Mouse (Mus musculus) layer of hippocampus, adult 11-12 months (tissue): Measurements from ENCODE around the gene Wdr82.

ENCODE experiments used
- DNase-seq: peaks from one replicate; pipeline ENCODE4 v3.0.0; 2022; ENCODE audit warnings: low spot score

The Wdr82 gene

DNA sequence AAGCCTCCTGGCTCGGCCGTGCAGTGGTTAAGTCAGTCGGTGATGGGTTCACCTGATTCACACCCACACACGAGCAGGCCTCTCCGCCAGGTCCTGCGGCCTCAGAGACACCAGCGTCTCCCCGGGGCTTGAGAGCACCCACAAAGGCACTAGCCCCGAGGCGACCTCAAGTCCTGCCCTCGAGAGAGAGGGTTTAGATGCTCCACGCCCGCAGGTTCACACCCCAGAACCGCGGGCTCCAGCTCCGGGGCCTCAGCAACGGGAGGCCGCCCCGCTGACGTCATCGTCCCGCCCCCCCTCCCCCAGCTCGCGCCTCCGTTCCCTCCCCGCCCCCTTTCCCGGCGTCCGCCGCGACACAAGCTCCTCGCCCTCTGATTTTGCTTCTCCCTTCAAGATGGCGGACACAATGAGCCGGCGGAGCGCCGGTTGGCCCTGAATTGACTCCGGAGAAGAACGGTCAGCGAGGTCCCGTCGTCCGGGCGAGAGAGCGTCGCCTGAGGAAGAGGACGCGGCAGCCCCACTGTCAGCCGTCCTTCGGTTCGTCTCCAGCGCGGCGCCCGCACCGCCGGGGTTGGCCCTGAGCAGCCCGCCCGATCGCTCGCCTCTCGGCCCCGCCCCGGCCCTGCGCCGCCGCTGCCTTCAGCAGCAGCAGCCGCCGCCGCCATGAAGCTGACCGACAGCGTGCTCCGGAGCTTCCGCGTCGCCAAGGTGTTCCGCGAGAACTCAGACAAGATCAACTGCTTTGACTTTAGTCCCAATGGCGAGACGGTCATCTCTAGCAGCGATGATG lies at the start of gene Wdr82:
TSS of gene Wdr82 (plus strand) at position 373 of the 790 bp plus-strand sequence.
- DNase-seq: peak; percentile 87

DNA sequence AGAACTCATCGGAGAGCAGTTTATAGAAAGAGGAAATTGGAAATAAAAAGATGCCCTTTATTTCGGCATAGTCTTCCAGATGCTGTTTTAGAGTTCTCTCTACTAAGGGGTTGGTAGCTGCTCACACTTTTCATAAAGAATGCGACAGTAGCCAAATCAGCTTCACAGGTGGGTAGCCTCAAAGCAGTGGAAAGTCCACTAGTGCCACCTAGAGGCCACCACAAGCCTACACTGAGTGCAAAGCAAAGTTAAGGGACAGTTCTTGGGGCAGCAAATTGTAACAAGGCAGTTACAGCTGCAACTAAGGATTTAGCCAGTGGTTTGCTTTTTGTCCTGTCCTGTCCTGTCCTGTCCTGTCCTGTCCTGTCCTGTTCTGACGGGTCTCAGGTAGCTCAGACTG lies 47.1 kb upstream of the Wdr82 start:
- DNase-seq: peak; percentile 48

DNA sequence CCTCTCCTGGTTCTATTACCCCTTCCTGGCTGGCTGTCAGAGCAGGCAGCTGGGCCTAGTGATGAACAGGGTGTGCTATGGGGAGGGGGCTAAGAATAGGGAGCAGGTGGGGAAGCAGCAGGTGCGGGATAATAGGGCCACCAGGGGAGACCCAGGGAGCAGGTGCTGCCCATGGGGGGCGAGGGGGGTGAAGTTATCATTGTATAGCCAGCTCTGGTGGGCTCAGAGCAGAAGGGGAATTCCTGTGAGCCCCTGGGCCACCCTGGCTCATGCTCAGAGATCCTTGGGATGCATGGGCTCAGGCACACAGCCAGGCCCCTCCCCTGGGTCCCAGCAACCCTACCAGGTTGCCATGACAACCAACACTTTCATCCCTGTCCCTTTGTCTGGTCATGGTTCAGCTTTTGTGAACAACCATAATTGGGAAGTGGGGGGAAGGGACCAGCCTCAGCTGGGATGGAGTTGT lies 43.9 kb upstream of the Wdr82 start:
- DNase-seq: no peak

DNA sequence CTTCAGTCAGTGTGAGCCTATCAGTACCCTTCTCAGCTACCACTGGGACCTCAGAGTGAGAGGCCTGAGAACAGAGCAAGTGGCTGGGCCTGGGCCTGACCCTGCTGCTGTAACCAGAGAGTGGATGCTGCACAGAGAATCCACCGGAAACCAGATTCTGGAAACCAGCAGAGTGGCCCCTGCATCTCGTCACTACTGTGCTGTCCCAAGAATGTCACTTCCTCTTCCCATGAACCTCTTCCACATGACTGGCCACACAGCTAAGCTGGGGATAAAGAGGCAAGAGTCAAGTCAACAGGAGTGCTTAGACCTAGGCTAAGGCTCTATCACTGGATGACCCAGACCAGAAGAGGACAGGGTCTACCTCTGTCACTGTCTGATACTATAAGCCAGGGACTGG lies 41.7 kb upstream of the Wdr82 start:
- DNase-seq: no peak

DNA sequence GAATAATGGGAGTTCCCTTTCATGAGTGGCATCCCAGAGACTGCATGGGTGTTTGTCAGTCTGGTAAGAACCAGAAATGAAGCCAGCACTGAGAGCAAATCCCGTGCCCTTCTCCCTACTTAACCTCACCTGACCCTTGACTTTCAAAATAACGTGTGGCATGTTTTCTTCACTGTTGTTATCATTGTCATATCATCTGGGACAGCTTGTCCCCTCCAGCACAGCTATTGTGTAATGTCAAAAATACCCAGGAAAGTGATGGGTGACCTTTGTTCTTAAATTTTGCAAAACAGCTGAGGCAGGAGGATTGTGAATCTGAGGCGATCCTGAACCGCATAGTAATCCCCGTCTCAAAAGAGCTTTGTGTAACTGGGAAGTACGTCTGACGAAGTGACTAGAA lies 40.5 kb upstream of the Wdr82 start:
- DNase-seq: no peak

DNA sequence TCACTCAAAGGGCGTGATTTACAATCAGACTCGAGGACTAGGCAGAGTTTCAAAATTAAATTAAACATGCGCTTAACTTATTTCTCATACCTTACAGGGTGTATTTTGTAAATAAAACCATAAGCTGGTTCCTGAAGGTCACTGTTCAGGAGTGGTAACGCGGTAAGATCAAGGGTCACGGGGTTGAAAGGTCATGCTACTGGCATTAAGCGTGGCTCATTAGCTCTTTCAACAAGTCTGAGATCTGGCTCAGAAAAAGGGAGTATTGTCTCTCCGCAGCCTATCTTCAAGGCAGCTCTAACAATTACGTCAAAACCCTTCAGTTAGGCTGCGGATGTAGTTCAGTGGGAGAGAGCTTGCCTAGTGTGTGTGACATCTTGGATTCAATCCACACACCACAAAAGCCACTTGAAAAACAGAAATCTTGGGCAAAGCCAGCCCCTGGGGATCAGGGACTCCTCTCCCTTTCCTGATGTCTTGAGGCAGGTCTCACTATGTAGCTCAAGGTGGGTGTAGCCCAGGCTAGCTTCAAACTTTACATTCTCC lies 33.0 kb upstream of the Wdr82 start:
- no peak for DNase-seq

DNA sequence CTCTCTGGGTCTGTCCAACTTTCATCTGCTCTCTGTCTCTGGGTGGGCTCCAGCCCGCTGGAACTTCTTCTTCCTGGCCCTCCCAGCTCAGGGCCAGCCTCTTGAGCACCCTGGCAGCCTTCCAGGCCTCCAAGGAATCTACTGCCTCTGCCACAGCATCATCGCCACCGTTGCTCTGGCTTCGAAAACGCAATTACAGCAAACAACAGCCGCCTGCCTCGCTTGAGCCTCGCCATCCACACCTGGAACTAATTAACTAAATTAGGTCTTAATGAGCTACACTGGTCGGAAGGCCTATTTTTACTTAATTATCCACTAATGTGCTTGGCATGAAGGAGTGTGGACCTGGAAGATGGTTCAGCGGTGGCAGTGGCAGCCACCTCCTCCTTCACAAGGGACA lies 31.0 kb upstream of the Wdr82 start:
- no peak for DNase-seq

DNA sequence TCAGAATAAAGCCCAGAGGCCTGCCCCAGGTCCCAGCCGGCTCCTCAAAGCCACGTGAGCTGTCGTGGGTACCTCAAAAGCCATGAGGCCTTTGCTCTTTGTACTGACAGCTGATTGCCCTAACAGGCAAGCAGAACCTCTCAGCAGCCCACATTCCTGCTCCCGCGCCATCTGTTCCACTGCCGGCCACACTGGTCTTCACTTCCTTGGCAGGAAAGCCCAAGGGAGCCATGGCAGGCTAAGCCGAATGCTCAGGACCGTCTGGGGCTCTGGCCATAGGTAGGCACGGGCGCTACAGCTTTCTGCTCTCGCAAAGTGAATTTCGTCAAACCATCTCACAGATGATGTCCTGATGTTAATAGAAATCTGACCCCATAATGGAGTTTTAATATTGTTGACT lies 28.8 kb upstream of the Wdr82 start:
- no peak for DNase-seq

DNA sequence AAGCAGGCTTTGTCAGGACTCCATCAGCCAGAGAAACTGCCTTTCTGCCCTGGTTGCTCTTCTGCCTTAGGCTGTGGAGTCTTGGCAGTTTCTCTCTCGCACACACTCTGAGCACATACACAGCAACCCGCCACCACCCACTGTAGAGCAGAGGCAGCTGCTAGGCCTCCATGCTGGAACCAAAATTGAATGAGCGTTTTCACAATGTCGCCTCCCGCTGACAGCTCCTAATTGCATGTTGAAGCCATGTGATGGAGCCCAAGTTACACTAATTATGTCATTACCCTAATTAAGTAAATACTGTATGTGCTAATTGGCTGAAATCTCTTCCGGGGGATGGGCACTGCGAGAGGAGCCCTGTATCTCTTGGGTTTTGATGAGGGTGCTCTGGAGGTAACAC lies 26.6 kb upstream of the Wdr82 start:
- DNase-seq: no peak

DNA sequence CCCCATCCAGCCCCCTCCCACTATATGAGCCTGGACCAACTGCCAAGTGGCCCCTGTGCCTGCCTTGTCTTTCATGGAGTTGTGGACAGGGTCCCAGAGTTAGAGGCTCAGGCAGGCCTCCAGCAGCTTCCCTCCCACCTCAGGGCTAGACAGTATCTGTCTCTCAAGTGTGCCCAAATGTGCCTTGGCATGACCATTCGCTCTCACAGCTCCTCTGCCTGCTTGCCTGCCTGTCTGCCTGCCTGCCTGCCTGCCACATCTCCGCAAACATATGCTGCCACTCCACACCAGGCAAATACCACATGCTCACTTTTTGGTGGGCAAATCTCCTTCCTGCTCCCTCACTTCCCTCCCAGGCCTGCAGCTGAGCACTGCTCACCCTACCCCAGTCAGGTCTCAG lies 25.1 kb upstream of the Wdr82 start:
- DNase-seq: no peak

DNA sequence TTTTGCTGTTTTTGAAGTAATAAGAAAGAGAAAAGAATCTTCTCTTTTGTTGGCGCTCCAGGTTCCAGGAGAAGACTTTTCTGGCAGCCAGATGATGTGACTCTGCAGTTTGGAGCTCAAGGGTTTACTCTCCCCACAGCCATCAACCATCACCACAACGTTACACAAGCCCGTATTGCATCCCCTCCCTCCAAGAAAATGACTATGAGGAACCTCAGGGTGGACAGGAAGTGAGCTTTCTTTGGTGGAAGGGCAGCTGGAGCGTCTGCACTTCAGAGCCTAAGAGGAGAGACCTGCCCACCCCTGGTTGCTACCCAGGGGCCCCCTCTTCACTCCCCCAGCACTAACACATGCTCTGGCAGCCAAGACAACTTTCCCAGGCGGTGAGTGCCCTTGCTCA lies 23.4 kb upstream of the Wdr82 start:
- no peak for DNase-seq

DNA sequence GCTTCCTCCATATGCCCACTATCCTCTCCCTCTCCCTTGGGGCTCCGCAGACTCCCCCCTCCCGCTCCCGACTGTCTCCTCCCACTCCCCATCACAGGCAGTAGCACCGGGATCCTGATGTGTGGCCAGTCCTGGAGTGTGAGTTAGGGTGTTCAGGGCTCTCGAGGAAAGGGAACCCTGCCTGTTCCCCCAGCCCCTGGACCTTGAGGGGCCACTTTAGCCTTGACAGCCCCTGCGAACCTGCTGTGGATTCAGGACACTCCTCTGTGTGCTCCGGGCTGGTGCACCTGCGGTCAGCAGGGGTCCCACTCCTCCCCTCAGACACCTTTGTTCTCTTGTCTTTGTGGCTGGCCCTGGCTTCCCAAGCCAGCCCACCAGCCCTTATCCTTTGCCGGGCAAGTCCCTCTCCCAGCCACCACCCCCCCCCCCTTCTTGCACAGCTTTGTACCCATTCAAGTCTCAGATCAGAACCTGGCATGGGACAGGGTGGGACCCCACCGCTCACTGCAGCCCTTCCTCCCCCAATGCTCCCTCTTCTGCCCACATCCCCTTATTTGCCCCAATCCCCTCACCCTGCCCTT lies 22.8 kb upstream of the Wdr82 start:
- DNase-seq: no peak

DNA sequence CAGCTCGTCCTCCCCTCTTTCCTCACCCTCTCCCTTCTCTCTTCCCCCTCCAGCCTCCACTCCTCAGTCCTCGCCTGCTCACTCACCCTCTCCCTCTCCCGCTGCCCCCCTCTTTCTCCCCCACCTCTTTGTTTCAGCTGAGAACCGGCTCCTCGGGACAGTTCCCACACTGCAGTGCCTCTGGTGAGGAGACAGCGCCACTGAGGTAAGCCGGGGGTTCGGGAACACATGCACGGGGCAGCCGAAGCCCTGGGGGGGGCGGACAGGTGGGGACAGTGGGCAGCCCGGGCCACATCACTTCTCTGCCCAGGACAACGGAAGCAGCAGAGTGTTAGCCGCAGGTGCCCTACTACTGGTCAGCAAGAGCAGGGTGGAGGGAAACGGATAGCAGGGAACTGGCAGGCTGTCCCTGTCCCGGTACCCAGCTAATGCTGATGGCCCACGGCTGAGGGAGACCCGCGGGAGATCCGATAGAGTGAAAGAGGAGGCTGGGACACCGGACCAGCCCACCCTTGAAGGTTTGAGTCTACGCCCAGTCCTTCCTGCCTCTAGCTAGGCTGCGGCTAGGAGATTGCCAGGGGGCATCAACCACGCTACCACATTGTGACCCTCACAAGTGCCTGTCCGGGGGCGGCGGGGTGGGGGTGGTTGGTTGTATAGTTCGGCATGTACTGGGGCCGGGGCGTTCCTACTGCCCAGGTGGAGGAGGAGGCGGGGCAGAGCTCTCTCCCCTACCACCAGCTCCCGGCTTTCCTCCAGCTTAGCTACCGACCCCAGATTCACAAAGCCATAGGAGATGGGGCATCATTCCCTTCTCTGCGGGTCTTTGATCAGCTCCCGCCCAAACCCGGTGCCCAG lies 22.0 kb upstream of the Wdr82 start:
- DNase-seq: no peak

DNA sequence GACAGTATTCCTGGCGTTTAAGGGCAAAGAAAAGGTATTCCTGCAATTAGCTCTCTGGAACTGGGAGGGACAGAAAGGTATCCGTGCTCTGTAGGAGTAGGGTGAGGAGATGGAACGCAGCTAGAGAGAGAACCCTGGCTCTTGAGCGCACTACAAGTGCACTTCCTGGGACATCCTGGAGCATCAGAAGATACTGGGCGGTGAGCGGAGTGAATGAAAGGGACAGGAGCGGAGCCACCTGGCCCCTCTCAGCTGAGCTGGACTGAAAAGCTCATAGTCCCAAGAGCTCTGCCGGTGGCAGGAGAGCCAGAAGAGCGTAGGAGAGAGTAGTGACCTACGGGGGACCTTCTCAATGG lies 21.4 kb upstream of the Wdr82 start:
- no peak for DNase-seq

DNA sequence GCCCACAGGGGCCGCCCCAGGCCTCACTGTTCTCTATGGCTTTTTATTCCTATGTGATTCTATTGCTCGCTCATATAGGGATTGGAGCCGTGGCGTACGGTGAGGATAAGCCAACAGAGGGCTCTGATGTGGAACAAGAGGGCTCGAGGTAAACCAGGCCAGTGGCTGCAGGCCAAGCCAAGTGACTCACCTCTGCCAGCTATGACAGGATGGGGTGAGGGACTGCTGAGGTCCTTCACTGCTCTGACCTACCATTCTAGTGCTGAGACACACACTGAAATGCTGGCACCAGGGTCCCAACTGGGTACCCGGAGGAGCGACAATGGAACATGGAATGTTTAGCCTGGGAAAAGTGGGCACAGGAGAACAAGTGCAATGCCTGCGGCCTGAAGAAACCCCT lies 16.6 kb upstream of the Wdr82 start:
- DNase-seq: no peak

DNA sequence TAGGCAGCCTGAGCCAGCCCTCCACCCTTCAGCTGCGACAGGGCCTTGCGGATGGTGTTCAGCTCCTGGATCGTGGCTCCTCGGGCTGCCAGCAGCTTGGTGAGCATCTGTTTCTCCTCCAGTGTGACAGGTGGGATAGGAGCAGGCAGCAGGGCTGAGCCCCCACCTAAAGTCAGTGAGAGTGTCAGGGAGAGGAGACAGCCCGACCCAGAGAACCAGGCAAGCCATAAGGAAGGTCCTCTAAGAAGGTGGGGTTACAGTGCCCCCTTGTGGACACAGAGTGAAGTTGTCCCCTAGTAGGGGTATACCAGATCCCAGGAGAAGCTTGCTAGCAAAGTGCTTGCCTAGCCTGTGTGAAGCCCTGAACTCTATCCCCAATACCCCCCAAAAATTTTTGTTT lies 14.3 kb upstream of the Wdr82 start:
- DNase-seq: peak; percentile 53

DNA sequence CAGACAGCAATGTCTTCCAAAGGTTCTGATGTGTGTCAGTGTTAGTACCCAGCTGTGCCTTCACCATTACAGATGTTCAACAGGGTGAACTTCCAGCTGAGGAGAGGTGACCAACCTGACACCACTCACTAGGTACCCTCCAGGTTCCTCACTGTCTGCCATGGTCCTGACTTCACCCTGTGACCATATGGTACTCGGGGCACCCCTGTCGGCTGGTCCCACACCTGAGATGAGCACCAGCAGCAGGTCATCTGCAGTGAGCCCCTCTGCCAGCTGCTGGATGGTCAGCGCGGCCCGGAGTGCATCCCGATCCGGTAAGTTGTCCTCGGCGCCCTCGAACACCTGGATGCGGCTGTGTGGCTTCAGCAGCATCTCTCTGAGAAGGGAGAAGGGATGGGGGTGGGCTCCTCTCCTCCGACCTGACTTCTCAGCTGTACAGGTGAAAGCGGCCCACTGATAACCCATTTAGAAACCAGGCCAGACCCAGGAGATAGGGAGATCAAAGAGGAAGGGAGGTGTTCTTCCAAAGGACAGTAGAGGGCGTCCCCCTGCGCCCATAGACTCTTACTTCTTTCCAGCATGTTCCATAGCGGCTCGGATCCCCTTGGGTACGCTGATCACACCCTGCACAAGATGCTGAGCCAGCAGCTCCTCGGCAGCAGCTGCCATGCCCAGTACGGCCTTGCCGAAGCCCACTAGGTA lies 13.7 kb upstream of the Wdr82 start:
- no peak for DNase-seq

DNA sequence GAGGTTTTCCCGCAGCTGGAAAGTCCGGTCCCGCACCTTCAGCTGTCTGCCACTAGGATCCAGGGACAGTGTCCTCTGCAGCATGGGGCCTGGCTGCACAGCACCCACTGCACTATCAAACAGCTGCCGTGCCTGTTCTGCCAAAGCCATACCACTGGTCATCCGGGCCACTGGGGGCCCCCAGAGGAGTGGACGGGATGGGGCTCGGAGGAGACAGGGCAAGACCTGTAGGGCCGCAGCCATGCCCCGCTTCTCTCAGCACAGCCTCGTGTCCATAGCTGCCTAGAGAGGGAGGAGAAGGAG lies 13.2 kb upstream of the Wdr82 start:
- DNase-seq: no peak

DNA sequence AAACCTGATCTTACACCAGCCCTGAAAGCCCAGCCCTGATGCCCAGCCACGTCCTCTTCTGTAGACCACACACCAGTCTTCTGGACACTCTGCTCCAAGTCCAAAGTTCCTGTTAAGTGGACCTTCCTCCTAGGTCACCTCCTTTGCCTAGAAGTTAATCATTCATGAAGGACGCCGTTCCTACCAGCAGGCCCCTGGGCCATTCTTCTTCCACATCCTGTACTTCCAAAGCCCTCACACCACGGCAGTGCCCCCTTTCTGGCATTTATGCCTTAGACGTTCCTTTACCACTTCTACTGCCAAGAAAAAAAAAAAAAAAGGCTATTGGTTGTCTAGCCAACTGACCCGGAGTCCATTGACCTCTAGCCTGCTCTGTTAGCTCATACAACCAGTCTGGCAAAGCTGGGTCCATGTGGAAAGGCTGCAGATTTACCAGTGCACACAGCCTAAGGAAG lies 12.7 kb upstream of the Wdr82 start, which contains the start of gene Glyctk:
TSS of gene Glyctk (minus strand) at position 102 of the 455 bp plus-strand sequence.
- no peak for DNase-seq

DNA sequence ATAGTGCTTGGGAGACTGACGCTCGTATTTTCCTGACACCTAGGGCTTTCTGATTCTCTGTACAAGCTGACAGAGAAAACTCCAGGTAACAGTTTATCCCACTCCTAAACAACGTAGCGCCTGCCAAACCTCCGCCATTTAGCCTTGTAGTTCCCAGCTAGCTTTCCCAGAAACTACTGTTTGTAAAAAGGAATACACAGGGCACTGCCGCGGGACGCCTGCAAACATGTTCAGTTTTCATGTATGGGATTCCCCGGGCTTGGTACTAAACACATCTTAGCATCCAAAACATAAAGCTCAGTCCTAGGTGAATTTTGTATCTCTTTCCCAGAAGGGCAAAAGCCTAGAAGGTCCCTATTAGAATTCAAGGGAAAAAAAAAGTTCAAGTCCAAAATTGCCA lies 11.5 kb upstream of the Wdr82 start:
- no peak for DNase-seq

DNA sequence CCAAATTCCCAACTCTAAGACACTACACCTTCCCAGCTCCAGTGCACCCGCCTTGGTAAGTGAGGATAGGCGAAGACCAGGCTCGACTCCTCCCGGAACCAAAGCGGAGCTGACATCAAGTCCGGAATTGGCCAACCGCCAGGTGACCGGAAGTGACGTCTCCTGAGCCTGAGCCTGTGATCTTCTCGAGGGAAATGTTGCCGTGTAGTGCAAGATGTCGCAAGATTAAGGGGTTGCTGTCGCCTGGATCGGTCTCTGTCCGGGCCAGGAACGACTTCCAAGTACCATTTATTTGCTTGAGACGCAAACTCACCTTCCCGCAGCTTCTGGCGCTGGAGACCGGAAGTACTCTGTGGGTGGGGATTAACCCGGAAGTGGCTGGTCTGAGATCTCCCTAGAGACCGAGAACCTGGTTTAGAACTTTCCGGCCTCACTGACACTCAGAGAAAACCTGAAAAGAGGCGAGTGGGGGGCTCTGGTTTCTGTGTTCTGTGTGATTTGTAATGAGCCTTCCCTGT lies 10.9 kb upstream of the Wdr82 start:
- DNase-seq: peak; percentile 97

DNA sequence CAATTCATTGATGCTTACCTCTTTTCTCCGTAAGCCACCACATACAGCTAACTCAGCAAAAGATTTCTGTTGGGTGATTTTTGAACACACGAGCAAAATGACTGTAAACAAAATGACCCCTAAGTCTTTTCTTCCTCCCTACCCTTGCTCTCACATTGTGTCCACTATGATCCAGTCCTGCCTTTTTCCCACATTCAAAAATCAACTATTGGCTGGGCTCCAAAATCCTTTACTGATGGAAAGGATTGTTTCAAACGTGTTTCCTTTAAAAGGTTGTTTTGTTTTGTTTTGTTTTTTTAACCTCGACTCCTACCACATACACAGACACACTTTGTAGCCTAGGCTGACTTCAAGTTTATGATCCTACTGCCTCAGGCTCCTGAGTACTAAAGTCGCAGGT lies 10.3 kb upstream of the Wdr82 start:
- DNase-seq: no peak
